Mouse (Mus musculus): ENCODE measurements around the gene Itgb3.

Itgb3 gene

DNA sequence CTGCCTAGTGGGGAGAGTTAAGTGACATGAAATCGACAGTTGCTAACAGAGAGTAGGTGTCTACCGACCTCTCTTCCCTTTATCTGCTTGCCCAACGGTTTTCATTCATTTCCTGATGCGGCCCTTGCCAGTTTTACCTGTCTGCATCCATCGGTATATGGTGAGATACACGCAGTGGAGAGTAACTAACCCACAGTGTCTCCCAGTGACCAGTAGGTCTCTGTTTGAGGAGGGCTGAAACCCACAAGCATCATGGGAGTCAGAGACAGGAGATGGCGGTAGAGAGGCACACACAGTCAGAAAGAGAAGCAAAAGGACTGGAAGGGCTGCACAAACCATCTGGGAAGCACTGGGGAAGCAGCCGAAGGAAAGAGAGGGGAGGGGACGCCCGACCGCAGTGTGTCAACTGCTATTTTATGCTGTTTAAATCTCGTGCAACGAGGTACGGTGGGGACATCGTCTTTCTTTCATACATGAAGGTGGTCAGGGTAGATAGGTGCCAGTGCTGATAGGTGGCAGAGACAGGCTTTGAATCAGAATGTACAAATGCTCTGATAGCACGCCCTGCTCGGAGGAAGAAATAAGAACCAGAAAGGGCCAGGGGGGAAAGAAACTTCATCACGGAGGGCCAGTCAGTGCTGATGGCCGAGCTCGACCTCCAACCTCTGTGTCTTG lies 53.9 kb downstream of the Itgb3 start:
- no peak for DNase-seq

GRCm38 (mm10) chr11:104662573-104662972 lies 54.8 kb downstream of the Itgb3 start:
- DNase-seq, result no peak

DNA sequence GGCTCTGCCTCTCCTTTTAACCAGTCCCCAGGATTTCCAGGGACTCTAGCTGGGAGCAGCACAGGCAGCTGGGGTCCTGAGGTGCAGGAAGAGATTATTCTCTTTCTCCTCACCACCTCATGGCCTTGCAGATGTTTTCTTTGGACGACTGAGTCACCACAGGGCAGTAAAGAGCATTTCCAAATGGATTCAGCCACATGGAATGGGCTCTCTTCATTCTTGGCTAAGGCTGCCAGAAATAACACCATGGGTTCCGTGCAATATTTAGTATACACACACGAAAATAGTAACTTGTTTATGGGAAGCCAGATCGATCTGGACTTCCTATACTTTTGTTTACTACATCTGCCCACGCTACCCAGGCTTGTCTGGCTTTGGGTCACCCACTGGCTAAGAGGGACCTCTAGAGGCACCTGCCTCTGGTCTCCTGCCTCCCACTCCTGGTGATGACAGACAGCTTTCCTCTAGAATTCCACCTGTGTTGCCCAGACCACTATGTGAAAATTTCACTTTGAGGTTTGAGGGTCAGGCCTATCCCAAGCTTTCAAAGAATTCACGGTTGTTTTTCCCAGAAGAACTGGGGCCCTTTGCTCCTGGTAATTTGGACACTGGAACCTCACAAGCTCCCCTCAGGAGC lies 55.6 kb downstream of the Itgb3 start:
- no peak for DNase-seq

GRCm38 (mm10) chr11:104663878-104664261 lies 56.1 kb downstream of the Itgb3 start:
- no peak for DNase-seq

DNA sequence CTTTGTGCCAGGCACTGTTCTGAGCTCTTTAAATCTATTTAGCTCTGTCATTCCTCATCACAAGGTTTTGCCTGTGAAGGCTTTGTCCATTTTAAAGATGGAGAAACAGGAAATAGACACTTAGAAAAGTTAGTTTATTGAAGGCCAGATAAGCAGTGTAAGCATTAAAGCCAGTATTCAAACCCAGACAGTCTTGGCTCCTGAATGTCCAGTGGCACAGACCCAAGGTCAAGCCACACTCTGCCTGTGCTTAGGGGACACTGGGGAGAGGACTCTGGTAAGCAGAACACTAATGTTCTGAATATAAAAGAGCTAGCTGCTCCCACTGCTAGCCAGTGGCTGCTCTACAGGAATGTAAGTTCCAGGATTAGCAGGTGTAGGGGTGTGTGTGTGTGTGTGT lies 56.6 kb downstream of the Itgb3 start:
- no peak for DNase-seq

GRCm38 (mm10) chr11:104667399-104667798 lies 59.6 kb downstream of the Itgb3 start:
- no peak for DNase-seq

DNA sequence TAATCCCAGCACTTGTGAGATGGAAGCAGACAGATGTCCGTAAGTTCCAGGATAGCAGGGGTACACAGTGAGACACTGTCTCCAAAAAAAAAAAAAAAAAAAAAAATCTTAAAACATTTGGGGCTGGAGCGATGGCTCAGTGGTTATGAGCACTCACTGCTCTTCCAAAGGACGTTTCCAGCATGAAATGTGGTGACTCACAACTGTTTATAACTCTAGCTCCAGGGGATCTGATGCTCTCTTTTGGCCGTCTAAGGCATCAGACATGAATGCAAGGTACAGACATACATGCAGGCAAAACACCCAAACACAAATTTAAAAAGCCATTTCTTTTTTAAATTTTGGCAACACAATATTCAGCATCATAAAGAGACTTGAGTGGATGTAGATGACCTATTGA lies 65.6 kb downstream of the Itgb3 start:
- DNase-seq, result no peak

DNA sequence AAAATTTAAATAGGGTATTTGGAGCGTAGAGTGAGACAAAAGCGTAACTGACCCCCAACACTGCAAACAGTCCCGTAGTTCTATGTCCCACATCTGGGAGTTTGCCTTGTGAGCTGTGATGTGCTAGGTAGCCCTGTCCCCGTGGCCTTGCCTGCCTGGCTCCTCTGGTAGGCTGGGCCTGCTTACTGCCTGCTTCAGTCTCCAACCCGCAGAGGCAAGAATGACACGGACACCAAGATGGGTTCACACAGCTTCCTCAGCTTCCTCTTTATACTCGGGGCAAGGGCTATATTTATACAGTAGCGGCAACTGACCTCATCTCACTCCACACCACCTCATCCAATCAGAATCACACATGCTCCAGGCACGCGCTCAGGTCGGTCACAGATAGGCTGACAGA lies 67.0 kb downstream of the Itgb3 start:
- no peak for DNase-seq

- DNase-seq, result no peak
Measured at GRCm38 (mm10) chr11:104685548-104685947, 77.7 kb downstream of the Itgb3 start, which contains the start of gene Gm11639. TSS of gene Gm11639 (plus strand) at chr11:104685707.

DNA sequence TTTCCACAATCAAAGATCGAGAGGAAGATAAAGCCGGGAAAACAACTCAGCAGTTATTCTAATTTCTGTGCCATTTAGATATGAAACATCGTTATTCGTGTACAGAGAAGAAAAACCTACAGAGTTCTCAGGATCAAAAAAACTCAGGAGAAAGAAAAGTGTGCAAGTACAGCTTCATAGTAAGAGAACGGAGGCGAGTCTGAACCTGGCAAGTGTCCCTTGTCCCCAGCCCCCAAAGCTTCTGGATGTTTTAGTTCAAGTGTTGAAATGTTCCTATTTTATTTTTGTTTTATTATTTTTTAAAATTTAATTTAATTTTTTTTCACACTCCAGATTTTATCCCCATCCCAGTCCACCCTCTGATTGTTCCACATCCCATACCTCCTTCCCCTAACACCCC lies 85.4 kb downstream of the Itgb3 start:
- DNase-seq, result no peak

- DNase-seq, result no peak
Measured at GRCm38 (mm10) chr11:104704097-104704496, 96.3 kb downstream of the Itgb3 start.

GRCm38 (mm10) chr11:104707084-104707483 lies 99.3 kb downstream of the Itgb3 start:
- no peak for DNase-seq

All from kidney, adult 18-20 months (tissue).